Mouse (Mus musculus) mouse embryonic stem cell (cell line): ENCODE results near the gene Sfta2.

ENCODE experiments used
- in situ Hi-C, 2 experiments: fragments of 300-500 bp; cut with MboI; formaldehyde crosslinking; loops; 1 replicate in 1 of 2; 3 replicates in 1 of 2; pipeline ENCODE4 v1.14.3; 2019 to 2020; ENCODE audit warnings: low sequenced_read_pairs in 2 of 2, low pct_unique_long_range_greater_than_20kb in 1 of 2, mixed read lengths in 1 of 2; ENCODE audit not compliant: unreplicated experiment in 1 of 2

Sfta2 gene

DNA sequence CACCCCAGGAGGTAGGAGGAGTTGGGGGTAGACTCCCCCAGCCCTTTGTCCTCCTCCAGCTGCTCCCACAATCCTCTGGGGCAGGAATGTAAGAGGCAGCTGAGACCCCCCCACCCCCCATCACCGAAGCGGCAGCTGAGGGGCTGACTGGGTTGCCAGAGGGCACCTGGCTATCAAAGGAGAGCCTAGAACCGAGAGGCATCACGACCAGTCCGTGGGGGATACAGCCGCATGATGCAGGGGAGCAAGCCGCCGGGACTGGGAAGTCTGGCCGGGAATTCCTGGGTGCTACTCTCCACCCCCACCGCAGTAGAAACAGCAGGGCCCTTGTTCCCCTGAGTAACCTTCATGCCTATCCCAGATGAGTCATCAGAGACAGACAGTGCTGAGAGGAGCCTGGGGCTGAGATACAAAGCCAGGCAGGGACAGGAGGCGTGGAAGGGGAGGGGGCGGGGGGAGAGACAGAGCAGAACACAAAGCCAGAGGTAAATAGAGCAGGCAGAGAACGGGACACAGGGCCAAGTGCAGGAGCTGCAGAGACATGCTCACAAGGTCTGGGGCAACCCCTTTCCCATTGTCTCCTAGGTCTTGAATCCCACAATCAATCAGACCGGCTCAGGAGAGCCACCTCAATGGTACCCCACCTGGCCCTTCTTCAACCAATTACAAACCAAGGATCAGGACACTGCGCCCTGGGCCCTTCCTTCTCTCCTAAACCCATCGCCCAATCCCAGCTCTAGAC is 96.6 kb downstream of the Sfta2 start:
- in situ Hi-C loops, result no loop called here

DNA sequence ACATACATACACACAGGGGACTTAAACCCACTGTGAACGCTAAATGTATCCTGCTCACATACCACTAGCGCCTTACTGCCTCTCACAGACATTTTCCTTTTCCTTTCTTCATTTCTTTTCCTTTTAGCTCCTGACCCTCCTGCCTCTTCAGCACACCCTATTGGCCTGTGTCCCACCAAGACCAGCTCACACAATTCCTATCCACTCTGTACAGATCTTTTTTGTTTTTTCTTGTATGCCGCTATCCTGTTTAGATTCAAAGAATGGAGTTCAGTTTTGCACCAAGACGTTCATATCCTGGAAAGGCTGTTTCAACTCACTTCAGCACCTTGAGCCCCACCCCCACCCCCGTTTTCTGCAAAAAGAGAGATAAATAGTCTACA is 97.1 kb downstream of the Sfta2 start:
- in situ Hi-C loops, result no loop called here

DNA sequence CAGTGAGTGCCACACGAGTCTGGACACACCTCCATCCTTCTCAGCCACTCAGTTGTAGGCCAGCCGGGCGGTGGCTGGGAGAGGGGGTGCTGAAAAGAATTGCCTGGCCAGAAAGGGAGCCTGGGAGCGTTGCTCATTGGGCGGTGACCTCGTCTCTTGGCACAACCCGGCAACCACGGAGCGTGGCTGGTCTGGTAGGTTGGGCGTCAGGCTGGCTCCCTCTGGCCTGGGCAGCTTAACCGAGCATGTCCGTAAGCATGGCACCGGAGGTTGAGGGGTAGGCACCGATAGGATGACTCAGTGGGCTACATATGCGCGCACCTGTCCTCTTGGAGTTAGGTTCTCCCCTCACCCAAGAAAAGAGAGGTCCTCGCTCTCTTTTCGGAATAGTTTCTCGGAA is 98.6 kb downstream of the Sfta2 start:
- in situ Hi-C loops, result no loop called here
